Mouse (Mus musculus): Measurements from ENCODE around the gene Inhbc.
"Not testable (repeated sequence)": the region's sequence is repeated elsewhere in the genome, so short reads cannot be mapped to it uniquely, and the experiment has no call there.

The Inhbc gene

GRCm38 (mm10) chr10:127326017-127326801 is 44.0 kb downstream of the Inhbc start:
- peak in 1 of 2 experiments; percentile 54 for DNase-seq (ENCODE audit: low spot score in 2 of 2)

GRCm38 (mm10) chr10:127325454-127326016 is 44.7 kb downstream of the Inhbc start:
- DNase-seq (ENCODE audit: low spot score in 2 of 2), result no peak

GRCm38 (mm10) chr10:127324495-127324894 is 45.7 kb downstream of the Inhbc start:
- DNase-seq (ENCODE audit: low spot score in 2 of 2), result peak in 1 of 2 experiments; percentile 35

GRCm38 (mm10) chr10:127323131-127323855 is 46.9 kb downstream of the Inhbc start:
- DNase-seq (ENCODE audit: low spot score in 2 of 2), result no peak

GRCm38 (mm10) chr10:127322669-127323068 is 47.6 kb downstream of the Inhbc start:
- no peak for DNase-seq (ENCODE audit: low spot score in 2 of 2)

- DNase-seq (ENCODE audit: low spot score in 2 of 2), result no peak
Measured at GRCm38 (mm10) chr10:127322178-127322577, 48.1 kb downstream of the Inhbc start.

GRCm38 (mm10) chr10:127321621-127322020 is 48.6 kb downstream of the Inhbc start, which contains the start of gene Arhgap9:
Arhgap9 (plus strand) TSS chr10:127321964.
- DNase-seq (ENCODE audit: low spot score in 2 of 2), result no peak

GRCm38 (mm10) chr10:127319969-127320368 is 50.3 kb downstream of the Inhbc start:
- DNase-seq (ENCODE audit: low spot score in 2 of 2), result no peak

GRCm38 (mm10) chr10:127318009-127318408 is 52.2 kb downstream of the Inhbc start:
- DNase-seq (ENCODE audit: low spot score in 2 of 2), result no peak

- DNase-seq (ENCODE audit: low spot score in 2 of 2), result no peak
Measured at GRCm38 (mm10) chr10:127317277-127317676, 53.0 kb downstream of the Inhbc start.

GRCm38 (mm10) chr10:127314950-127315349 is 55.3 kb downstream of the Inhbc start:
- DNase-seq (ENCODE audit: low spot score in 2 of 2), result not testable (repeated sequence)

GRCm38 (mm10) chr10:127313516-127313915 is 56.7 kb downstream of the Inhbc start:
- DNase-seq (ENCODE audit: low spot score in 2 of 2), result not testable (repeated sequence)

- DNase-seq (ENCODE audit: low spot score in 2 of 2), result no peak
Measured at GRCm38 (mm10) chr10:127312858-127313257, 57.4 kb downstream of the Inhbc start.

GRCm38 (mm10) chr10:127312356-127312676 is 57.9 kb downstream of the Inhbc start:
- DNase-seq (ENCODE audit: low spot score in 2 of 2), result peak in 1 of 2 experiments; percentile 58

GRCm38 (mm10) chr10:127311476-127312355 is 58.5 kb downstream of the Inhbc start, which contains the start of gene Mars:
Mars (minus strand) TSS chr10:127311786.
- DNase-seq (ENCODE audit: low spot score in 2 of 2), result peak; percentile 87 to 93

GRCm38 (mm10) chr10:127310523-127311475 is 59.4 kb downstream of the Inhbc start:
- no peak for DNase-seq (ENCODE audit: low spot score in 2 of 2)

- DNase-seq (ENCODE audit: low spot score in 2 of 2), result not testable (repeated sequence)
Measured at GRCm38 (mm10) chr10:127309167-127309566, 61.1 kb downstream of the Inhbc start.

All from urinary bladder, adult 18-20 months (tissue).